In genomic region chr8:88286421-88286960, GRCm38 (mm10) we compare ENCODE assay signal across 23 mouse cellular contexts. TPM values are rescaled to one million over a fixed set of nuclear protein-coding genes. Genes with fewer than 3 reads are reported as not detected.
DNase-seq lines count a peak whose midpoint lies in the region; TF ChIP-seq lines count a peak whose summit lies in the region.
"Had no signal": no experiment of that assay in that cellular context is flagged by ENCODE, and none has a peak within 500 bp of the region (broad histone marks: within the 10 kb centered on the region; RNA-seq: fewer than 3 reads in every experiment).

No protein-coding gene starts in this region.

- H3K36me3 ChIP-seq in myocyte (ENCODE audit: control insufficient read depth, insufficient read depth) = no peaks in the 10 kb centered on the region
- H3K36me3 ChIP-seq: hindbrain, embryonic 10.5 days; limb, embryonic 13.5 days; midbrain, embryonic 13.5 days; neural tube, embryonic 13.5 days had no signal

- peak; percentile 41 for DNase-seq in adrenal gland, adult 2 months
- no peak for DNase-seq in adrenal gland, postnatal 36 days
- DNase-seq in heart, adult 11 months = peak; percentile 92
- DNase-seq in heart, postnatal 25 days (ENCODE audit: low spot score) = no peak
- DNase-seq in thymus, postnatal 14 days = peak; percentile 6
- DNase-seq in thymus, postnatal 25 days = no peak
- DNase-seq in urinary bladder, adult 2 months (ENCODE audit: low spot score) = no peak
- DNase-seq: cerebellum, adult 11-12 months; cerebellum, postnatal 10 days; kidney, postnatal 25 days; layer of hippocampus, postnatal 36 days; lung, adult 2 months; lung, postnatal 36 days; retina, postnatal 1 day had no signal

- TF ChIP-seq POLR2A in myocyte (IDR thresholded peaks at IDR 0.05; ENCODE audit: insufficient read length, low read depth) = no peak

- no peak overlapping the region for H3K4me3 ChIP-seq in myocyte
- H3K4me3 ChIP-seq: erythroblast, embryonic 14.5 days; forebrain, embryonic 13.5 days; hindbrain, embryonic 10.5 days; layer of hippocampus, adult 2 months; limb, embryonic 13.5 days; megakaryocyte, embryonic 14.5 days; midbrain, embryonic 13.5 days; neural tube, embryonic 13.5 days had no signal

- no peak overlapping the region for H3ac ChIP-seq in myocyte (ENCODE audit: control insufficient read depth, insufficient read length)

- no peaks in the 10 kb centered on the region for H3K27me3 ChIP-seq in myocyte (ENCODE audit: control insufficient read depth, insufficient read depth, insufficient read length)
- H3K27me3 ChIP-seq: forebrain, embryonic 13.5 days; limb, embryonic 13.5 days; megakaryocyte, embryonic 14.5 days; midbrain, embryonic 13.5 days; neural tube, embryonic 13.5 days had no signal

- intact Hi-C loops in heart, postnatal 25 days (cut with DNase I) = no loop called here

- H3K4me2 ChIP-seq in myocyte (ENCODE audit: low read depth) = peak overlapping the region; percentile 92
- H3K4me2 ChIP-seq: forebrain, embryonic 13.5 days; limb, embryonic 13.5 days; midbrain, embryonic 13.5 days; neural tube, embryonic 13.5 days had no signal

- peaks cover 59% of the 10 kb centered on the region for H3K79me2 ChIP-seq in myocyte (ENCODE audit: control insufficient read depth, insufficient read depth)

TF ChIP-seq in myocyte, 11 proteins besides CTCF, POLR2A, EP300 and RAD21:
- no peak for TF ChIP-seq CEBPB (IDR thresholded peaks at IDR 0.05; ENCODE audit: insufficient read depth, poor library complexity, severe bottlenecking)
- TF ChIP-seq MYOG (IDR thresholded peaks at IDR 0.05; ENCODE audit: control insufficient read depth in 1 of 3, insufficient read depth in 1 of 3, insufficient read length in 2 of 3, low read depth in 2 of 3) = no peak
- no peak for TF ChIP-seq MAX (IDR thresholded peaks at IDR 0.05; ENCODE audit: low read depth)
- no peak for TF ChIP-seq E2F4 (IDR thresholded peaks at IDR 0.05; ENCODE audit: insufficient read depth)
- TF ChIP-seq TCF12 (IDR thresholded peaks at IDR 0.05; ENCODE audit: insufficient read depth, poor library complexity, severe bottlenecking) = no peak
- no peak for TF ChIP-seq SRF (IDR thresholded peaks at IDR 0.05; ENCODE audit: control insufficient read depth, insufficient read length, low read depth)
- TF ChIP-seq USF1 (IDR thresholded peaks at IDR 0.05; ENCODE audit: low read depth) = no peak
- TF ChIP-seq POLR2AphosphoS2 (IDR thresholded peaks at IDR 0.05; ENCODE audit: insufficient read length, low read depth) = no peak
- no peak for TF ChIP-seq MYOD1 (IDR thresholded peaks at IDR 0.05; ENCODE audit: control insufficient read depth in 1 of 3, insufficient read length in 2 of 3, low read depth in 2 of 3)
- TF ChIP-seq REST (IDR thresholded peaks at IDR 0.05; ENCODE audit: insufficient read depth, insufficient read length) = no peak
- no peak for TF ChIP-seq TCF3 (IDR thresholded peaks at IDR 0.05; ENCODE audit: insufficient read length, low read depth)

RNA-seq across cellular contexts. Expression of gene Adcy7, which starts 14.3 kb away (rescaled TPM):
- 10 to 100 TPM in 1 of 2 experiments, 1 to 10 TPM in 1; 4.8 to 18.6 TPM for total RNA-seq in adrenal gland, adult 2 months (2021)
- 8.7 and 11.3 TPM in 2 replicates for polyA plus RNA-seq in adrenal gland, adult 2 months (2012; rRNA removed)
- 10 to 100 TPM in 1 of 2 experiments, 1 to 10 TPM in 1; 5.7 to 11.5 TPM for total RNA-seq in adrenal gland, postnatal 36 days (2021)
- 1 to 10 TPM; 7.0 to 8.8 TPM for total RNA-seq in heart, postnatal 25 days (2021)
- 72.3 TPM for polyA plus RNA-seq in myocyte (2012; fragmentation: generic; extraction: Trizol)
- polyA plus RNA-seq in urinary bladder, adult 2 months (2012; rRNA removed) = 15.0 and 15.2 TPM in 2 replicates

Comparison
In these comparisons a context has a peak if more than half of its experiments do, and no peak if none do; other contexts are left out.
1. DNase-seq: peak in adrenal gland, adult 2 months (single experiment), heart, adult 11 months (single experiment) and thymus, postnatal 14 days (single experiment); none in adrenal gland, postnatal 36 days (0 of 2), heart, postnatal 25 days (single experiment), thymus, postnatal 25 days (single experiment) and urinary bladder, adult 2 months (single experiment).